ENCODE assay signal across 23 mouse cellular contexts in the genomic region with DNA sequence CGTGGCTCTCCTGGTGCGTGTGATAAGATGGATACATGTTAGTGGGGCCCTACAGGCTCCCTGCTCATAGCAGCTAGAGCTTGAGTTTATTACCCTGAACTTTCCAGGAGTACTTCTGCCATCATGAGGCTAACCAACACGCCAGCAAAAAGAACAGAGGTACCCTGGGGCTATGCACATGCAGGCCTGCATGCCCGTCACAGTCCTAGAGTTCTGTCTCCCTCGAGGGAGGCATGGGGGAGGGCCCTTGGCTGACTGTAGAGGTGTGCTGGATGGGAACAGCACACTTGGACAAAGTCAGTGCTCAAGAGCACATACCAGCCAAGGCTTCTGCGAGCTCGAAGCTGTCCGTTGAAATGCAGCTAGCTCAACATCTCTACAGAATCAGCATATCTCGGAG. TPM values are rescaled to one million over a fixed set of nuclear protein-coding genes. Genes with fewer than 3 reads are reported as not detected.
DNase-seq lines count a peak whose midpoint lies in the region; ATAC-seq lines count a peak whose summit lies in the region.
"Had no signal": no experiment of that assay in that cellular context is flagged by ENCODE, and none has a peak within 500 bp of the region (broad histone marks: within the 10 kb centered on the region; RNA-seq: fewer than 3 reads in every experiment).

No protein-coding gene starts in this region.

- no peak overlapping the region for H3K9ac ChIP-seq in kidney, embryonic 16.5 days (replicated peaks; ENCODE audit: low read length)
- H3K9ac ChIP-seq in heart, embryonic 12.5 days = no peak overlapping the region
- H3K9ac ChIP-seq: embryonic facial prominence, embryonic 15.5 days; forebrain, embryonic 15.5 days; hindbrain, embryonic 14.5 days had no signal

- DNase-seq in fat pad, adult 2 months (ENCODE audit: extremely low read depth, low read depth, low spot score) = peak; percentile 49
- DNase-seq in kidney, adult 8-10 months = peak; percentile 55 to 75
- DNase-seq in kidney, postnatal 36 days = peak; percentile 60 to 75
- no peak for DNase-seq in gastrocnemius, postnatal 10 days
- DNase-seq in frontal cortex, adult 2 months (ENCODE audit: extremely low spot score in 1 of 2, low spot score in 1 of 2) = no peak
- DNase-seq: adrenal gland, adult 2 months; adrenal gland, postnatal 25 days; cerebellum, adult 2 months; cerebellum, postnatal 14 days; embryo, embryonic 11 days; gastrocnemius, postnatal 14 days; heart, adult 2 months had no signal

- H3K9me3 ChIP-seq in kidney, embryonic 16.5 days (ENCODE audit: low read length) = no peaks in the 10 kb centered on the region
- H3K9me3 ChIP-seq in heart, embryonic 12.5 days (replicated peaks) = no peaks in the 10 kb centered on the region
- H3K9me3 ChIP-seq: embryonic facial prominence, embryonic 15.5 days; forebrain, embryonic 15.5 days; hindbrain, embryonic 10.5 days had no signal

- peak; percentile 50; the same call in 1 of the 2 replicates for ATAC-seq in kidney, embryonic 16.5 days (ENCODE audit: low FRiP score, low TSS enrichment)
- no peak for ATAC-seq in heart, embryonic 12.5 days (ENCODE audit: insufficient number of reproducible peaks, low FRiP score)
- ATAC-seq: activated CD4-positive, CD25-positive, alpha-beta regulatory T cell, adult 4 months; forebrain, embryonic 15.5 days; Patski had no signal

- H3K4me2 ChIP-seq in kidney, embryonic 16.5 days (replicated peaks; ENCODE audit: low read depth, low read length) = no peak overlapping the region
- H3K4me2 ChIP-seq in heart, embryonic 12.5 days = no peak overlapping the region
- H3K4me2 ChIP-seq: embryonic facial prominence, embryonic 15.5 days; forebrain, embryonic 15.5 days; heart, embryonic 11.5 days; hindbrain, embryonic 14.5 days had no signal

- WGBS in kidney, embryonic 16.5 days = 66% methylated on average over 9 of the region's 9 CpGs
- WGBS in heart, embryonic 12.5 days = 75% methylated on average over 9 of the region's 9 CpGs

- peaks cover 9% of the 10 kb centered on the region for H3K4me1 ChIP-seq in kidney, embryonic 16.5 days (ENCODE audit: insufficient read depth, low read length)
- H3K4me1 ChIP-seq in heart, embryonic 12.5 days (replicated peaks) = peaks cover 11% of the 10 kb centered on the region; the same call in 1 of the 2 replicates
- H3K4me1 ChIP-seq: embryonic facial prominence, embryonic 15.5 days; forebrain, embryonic 15.5 days; hindbrain, embryonic 10.5 days had no signal

- H3K36me3 ChIP-seq in kidney, embryonic 16.5 days (ENCODE audit: insufficient read depth, low read length) = peaks cover 57% of the 10 kb centered on the region
- H3K36me3 ChIP-seq in heart, embryonic 12.5 days = peaks cover 66% of the 10 kb centered on the region

- no peak overlapping the region for H3K27ac ChIP-seq in kidney, embryonic 16.5 days (ENCODE audit: low read length)
- no peak overlapping the region for H3K27ac ChIP-seq in heart, embryonic 12.5 days (ENCODE audit: poor library complexity, severe bottlenecking)
- H3K27ac ChIP-seq: embryonic facial prominence, embryonic 15.5 days; forebrain, embryonic 15.5 days; heart, adult 2 months; hindbrain, embryonic 10.5 days; hindbrain, embryonic 14.5 days had no signal

- no peak overlapping the region for H3K4me3 ChIP-seq in kidney, embryonic 16.5 days (ENCODE audit: low read length)
- H3K4me3 ChIP-seq in heart, embryonic 12.5 days = no peak overlapping the region
- H3K4me3 ChIP-seq: embryonic facial prominence, embryonic 15.5 days; erythroblast, embryonic 14.5 days; forebrain, embryonic 15.5 days; heart, adult 2 months; hindbrain, embryonic 10.5 days had no signal

- H3K27me3 ChIP-seq in kidney, embryonic 16.5 days (ENCODE audit: insufficient read depth, low read length) = no peaks in the 10 kb centered on the region
- no peaks in the 10 kb centered on the region for H3K27me3 ChIP-seq in heart, embryonic 12.5 days (replicated peaks)
- H3K27me3 ChIP-seq: CH12.LX; embryonic facial prominence, embryonic 15.5 days; forebrain, embryonic 15.5 days; Patski had no signal

RNA-seq across cellular contexts. Expression of a gene that starts 36.0 kb away (rescaled TPM):
- 5.3 and 8.3 TPM in 2 replicates for polyA plus RNA-seq in kidney, embryonic 16.5 days (2015; fragmentation: Nextera tagmentation; extraction: Ambion mirVana)
- total RNA-seq in gastrocnemius, postnatal 10 days (2021) = 10 to 100 TPM; 35.2 to 37.9 TPM
- polyA plus RNA-seq in heart, embryonic 12.5 days (2016; fragmentation: Nextera tagmentation; extraction: Ambion mirVana) = 14.5 and 16.1 TPM in 2 replicates
- polyA plus RNA-seq in frontal cortex, adult 2 months (2012; rRNA removed) = 53.7 and 63.0 TPM in 2 replicates

Comparison
In these comparisons a context has a peak if more than half of its experiments do, and no peak if none do; other contexts are left out.
1. DNase-seq: peak in fat pad, adult 2 months (single experiment), kidney, adult 8-10 months (2 of 2) and kidney, postnatal 36 days (2 of 2); none in gastrocnemius, postnatal 10 days (single experiment) and frontal cortex, adult 2 months (0 of 2).